Mouse (Mus musculus): ENCODE measurements around the gene Dnm3. TPM values are rescaled to one million over a fixed set of nuclear protein-coding genes. Genes with fewer than 3 reads are reported as not detected.

Gene Dnm3
- polyA plus RNA-seq, 1 experiment from 2014 or later: 5.2 TPM

- 72% methylated on average over 2 of the region's 2 CpGs for WGBS
Measured at GRCm38 (mm10) chr1:161942082-161942481, 535.8 kb downstream of the Dnm3 start.

More at GRCm38 (mm10) chr1:161942082-161942481, 535.8 kb downstream of the Dnm3 start:
- Histone ChIP-seq H3K4me2 (ENCODE audit: low read depth, low read length) (no peak overlapping the region), H3K9ac (ENCODE audit: low read depth, low read length) (no peak overlapping the region), H3K36me3 (ENCODE audit: control insufficient read depth, insufficient read depth, low read length) (no peaks in the 10 kb centered on the region), H3K9me3 (ENCODE audit: control insufficient read depth, low read length) (no peaks in the 10 kb centered on the region), H3K4me1 (ENCODE audit: control insufficient read depth, insufficient read depth, low read length) (no peaks in the 10 kb centered on the region), H3K4me3 (ENCODE audit: low read length) (no peak overlapping the region), H3K27me3 (replicated peaks; ENCODE audit: control insufficient read depth, insufficient read depth, low read length) (no peaks in the 10 kb centered on the region), H3K27ac (ENCODE audit: low read length) (no peak overlapping the region)
- no peak for ATAC-seq

MicroRNA genes within 50 kb of the gene (microRNA counts, 519-probe panel; counts per million panel counts)
- microRNA mmu-miR-199a-3p (4,224 counts per million, percentile 98 among the panel's probes with 10 or more counts), microRNA mmu-miR-199a-5p (4,444 counts per million, percentile 99 among the panel's probes with 10 or more counts), microRNA mmu-miR-214 (2,843 counts per million, percentile 70 among the panel's probes with 10 or more counts)

Small RNAs within 50 kb of the gene (microRNA-seq; reads per million reads assigned to microRNA genes)
- gene Mir199a-2: 109 reads per million, percentile 49 among the genes with 10 or more reads in this experiment
- 5,417 reads per million, percentile 89 among the genes with 10 or more reads in this experiment for gene Mir214

Other genes starting within 250 kb of the Dnm3 start
- 17.8 and 18.5 TPM in 2 replicates for gene Mettl13, start 70.5 kb upstream of the Dnm3 start, polyA plus RNA-seq (2015; fragmentation: Nextera tagmentation; extraction: Ambion mirVana)
- 43.5 and 46.4 TPM in 2 replicates for gene Vamp4, start 92.5 kb upstream of the Dnm3 start, polyA plus RNA-seq (2015; fragmentation: Nextera tagmentation; extraction: Ambion mirVana)
- 0.06 and 0.18 TPM in 2 replicates for gene Myoc, start 161.1 kb upstream of the Dnm3 start, polyA plus RNA-seq (2015; fragmentation: Nextera tagmentation; extraction: Ambion mirVana)
- not detected in 2 replicates for gene Myocos, start 180.2 kb upstream of the Dnm3 start, polyA plus RNA-seq (2015; fragmentation: Nextera tagmentation; extraction: Ambion mirVana)

All from intestine, embryonic 16.5 days (tissue).